Comparison of ENCODE assay signal across 28 mouse cellular contexts in genomic region chr9:15553322-15553721, GRCm38 (mm10).
DNase-seq lines count a peak whose midpoint lies in the region; ATAC-seq and TF ChIP-seq lines count a peak whose summit lies in the region.
"Had no signal": no experiment of that assay in that cellular context is flagged by ENCODE, and none has a peak within 500 bp of the region (broad histone marks: within the 10 kb centered on the region; RNA-seq: fewer than 3 reads in every experiment).

No protein-coding gene starts in this region.

- no peak overlapping the region for H3K4me3 ChIP-seq in forebrain, embryonic 14.5 days (ENCODE audit: low read depth, low read length)
- H3K4me3 ChIP-seq in forebrain, embryonic 12.5 days (replicated peaks) = no peak overlapping the region
- H3K4me3 ChIP-seq in layer of hippocampus, adult 2 months = no peak overlapping the region
- no peak overlapping the region for H3K4me3 ChIP-seq in midbrain, embryonic 16.5 days (ENCODE audit: low read depth, low read length)
- no peak overlapping the region for H3K4me3 ChIP-seq in midbrain, embryonic 13.5 days (replicated peaks)
- H3K4me3 ChIP-seq: embryonic facial prominence, embryonic 10.5 days; embryonic facial prominence, embryonic 13.5 days; erythroblast, embryonic 14.5 days; gastrocnemius, adult 2 months; hindbrain, embryonic 12.5 days had no signal

- no peaks in the 10 kb centered on the region for H3K9me3 ChIP-seq in forebrain, embryonic 14.5 days (replicated peaks; ENCODE audit: control insufficient read depth, low read length)
- no peaks in the 10 kb centered on the region for H3K9me3 ChIP-seq in forebrain, embryonic 12.5 days
- no peaks in the 10 kb centered on the region for H3K9me3 ChIP-seq in midbrain, embryonic 16.5 days (replicated peaks; ENCODE audit: control insufficient read depth, low read length, poor library complexity, severe bottlenecking)
- H3K9me3 ChIP-seq in midbrain, embryonic 13.5 days = no peaks in the 10 kb centered on the region
- H3K9me3 ChIP-seq: embryonic facial prominence, embryonic 10.5 days; embryonic facial prominence, embryonic 13.5 days; G1E; hindbrain, embryonic 12.5 days had no signal

- DNase-seq in forebrain, embryonic 14.5 days (ENCODE audit: low spot score) = peak; percentile 47
- no peak for DNase-seq in layer of hippocampus, adult 2 months (ENCODE audit: low spot score in 2 of 2)
- no peak for DNase-seq in layer of hippocampus, adult 9-11 months
- no peak for DNase-seq in MN1 (ENCODE audit: low spot score)
- DNase-seq: adrenal gland, adult 2 months; adrenal gland, postnatal 14 days; B cell, adult 2 months; cerebellum, adult 11-12 months; cerebellum, adult 8-10 months; cerebellum, postnatal 10 days; cerebellum, postnatal 36 days; embryo, embryonic 11 days; gastrocnemius, adult 2 months; gastrocnemius, postnatal 14 days; heart, adult 11 months had no signal

- H3K27ac ChIP-seq in forebrain, embryonic 14.5 days (ENCODE audit: low read depth, low read length) = no peak overlapping the region
- H3K27ac ChIP-seq in forebrain, embryonic 12.5 days = no peak overlapping the region
- peak overlapping the region; percentile 70; the same call in 1 of the 2 replicates for H3K27ac ChIP-seq in layer of hippocampus, adult 2 months
- no peak overlapping the region for H3K27ac ChIP-seq in midbrain, embryonic 16.5 days (ENCODE audit: low read length)
- no peak overlapping the region for H3K27ac ChIP-seq in midbrain, embryonic 13.5 days
- H3K27ac ChIP-seq: embryonic facial prominence, embryonic 10.5 days; embryonic facial prominence, embryonic 13.5 days; gastrocnemius, adult 2 months; hindbrain, embryonic 12.5 days had no signal

- peaks cover 6% of the 10 kb centered on the region; the same call in 1 of the 2 replicates for H3K4me1 ChIP-seq in forebrain, embryonic 14.5 days (ENCODE audit: control insufficient read depth, insufficient read depth, low read length)
- H3K4me1 ChIP-seq in forebrain, embryonic 12.5 days = no peaks in the 10 kb centered on the region
- H3K4me1 ChIP-seq in midbrain, embryonic 16.5 days (ENCODE audit: control insufficient read depth, insufficient read depth, low read length) = no peaks in the 10 kb centered on the region
- H3K4me1 ChIP-seq in midbrain, embryonic 13.5 days (replicated peaks) = 0 out of 2 replicates have a peak, but pooled peaks cover 8% of the 10 kb centered on the region
- H3K4me1 ChIP-seq: embryonic facial prominence, embryonic 10.5 days; hindbrain, embryonic 12.5 days had no signal

- 48% methylated on average over 8 of the region's 8 CpGs for WGBS in forebrain, embryonic 14.5 days
- WGBS in forebrain, embryonic 12.5 days = 77% methylated on average over 8 of the region's 8 CpGs
- WGBS in midbrain, embryonic 16.5 days = 48% methylated on average over 8 of the region's 8 CpGs
- WGBS in midbrain, embryonic 13.5 days = 64% methylated on average over 8 of the region's 8 CpGs

- ATAC-seq in forebrain, embryonic 14.5 days = no peak
- no peak for ATAC-seq in forebrain, embryonic 12.5 days (ENCODE audit: low FRiP score)
- ATAC-seq in midbrain, embryonic 16.5 days = peak; percentile 66; the same call in 1 of the 2 replicates
- no peak for ATAC-seq in midbrain, embryonic 13.5 days
- ATAC-seq: hindbrain, embryonic 16.5 days; inflammation-experienced regulatory T-cells, adult 6 months; intestine, embryonic 16.5 days had no signal

- no peak overlapping the region for H3K4me2 ChIP-seq in forebrain, embryonic 14.5 days (ENCODE audit: low read length)
- no peak overlapping the region for H3K4me2 ChIP-seq in forebrain, embryonic 12.5 days
- no peak overlapping the region for H3K4me2 ChIP-seq in midbrain, embryonic 16.5 days (ENCODE audit: low read length)
- H3K4me2 ChIP-seq in midbrain, embryonic 13.5 days (replicated peaks) = no peak overlapping the region
- H3K4me2 ChIP-seq: embryonic facial prominence, embryonic 13.5 days; heart, embryonic 11.5 days; hindbrain, embryonic 12.5 days had no signal

- H3K9ac ChIP-seq in forebrain, embryonic 14.5 days (ENCODE audit: low read length) = no peak overlapping the region
- H3K9ac ChIP-seq in forebrain, embryonic 12.5 days = no peak overlapping the region
- no peak overlapping the region for H3K9ac ChIP-seq in midbrain, embryonic 16.5 days (ENCODE audit: low read depth, low read length)
- no peak overlapping the region for H3K9ac ChIP-seq in midbrain, embryonic 13.5 days (replicated peaks)
- H3K9ac ChIP-seq: embryonic facial prominence, embryonic 13.5 days; hindbrain, embryonic 12.5 days had no signal

- H3K27me3 ChIP-seq in forebrain, embryonic 14.5 days (replicated peaks; ENCODE audit: control insufficient read depth, insufficient read depth, low read length) = no peaks in the 10 kb centered on the region
- no peaks in the 10 kb centered on the region for H3K27me3 ChIP-seq in forebrain, embryonic 12.5 days
- H3K27me3 ChIP-seq in midbrain, embryonic 16.5 days (ENCODE audit: control insufficient read depth, insufficient read depth, low read depth, low read length) = no peaks in the 10 kb centered on the region
- H3K27me3 ChIP-seq in midbrain, embryonic 13.5 days = no peaks in the 10 kb centered on the region
- H3K27me3 ChIP-seq: CH12.LX; embryonic facial prominence, embryonic 13.5 days; hindbrain, embryonic 12.5 days had no signal

- H3K36me3 ChIP-seq in forebrain, embryonic 14.5 days (ENCODE audit: control insufficient read depth, insufficient read depth, low read length) = no peaks in the 10 kb centered on the region
- H3K36me3 ChIP-seq in forebrain, embryonic 12.5 days (replicated peaks) = no peaks in the 10 kb centered on the region
- no peaks in the 10 kb centered on the region for H3K36me3 ChIP-seq in midbrain, embryonic 16.5 days (ENCODE audit: control insufficient read depth, insufficient read depth, low read length)
- no peaks in the 10 kb centered on the region for H3K36me3 ChIP-seq in midbrain, embryonic 13.5 days
- H3K36me3 ChIP-seq: embryonic facial prominence, embryonic 10.5 days; embryonic facial prominence, embryonic 13.5 days; G1E; hindbrain, embryonic 12.5 days had no signal

- TF ChIP-seq CTCF in layer of hippocampus, adult 2 months (conservative IDR thresholded peaks at IDR 0.05) = no peak
